Mouse (Mus musculus) 416B (cell line): ENCODE results near the gene Rere.
A peak's percentile ranks its signal among the peaks of the same experiment; 100 is the strongest.

ENCODE experiments used
- DNase-seq: peaks from one replicate; pipeline ENCODE4 v3.0.0; 2011; ENCODE audit warnings: low read depth

Gene Rere

DNA sequence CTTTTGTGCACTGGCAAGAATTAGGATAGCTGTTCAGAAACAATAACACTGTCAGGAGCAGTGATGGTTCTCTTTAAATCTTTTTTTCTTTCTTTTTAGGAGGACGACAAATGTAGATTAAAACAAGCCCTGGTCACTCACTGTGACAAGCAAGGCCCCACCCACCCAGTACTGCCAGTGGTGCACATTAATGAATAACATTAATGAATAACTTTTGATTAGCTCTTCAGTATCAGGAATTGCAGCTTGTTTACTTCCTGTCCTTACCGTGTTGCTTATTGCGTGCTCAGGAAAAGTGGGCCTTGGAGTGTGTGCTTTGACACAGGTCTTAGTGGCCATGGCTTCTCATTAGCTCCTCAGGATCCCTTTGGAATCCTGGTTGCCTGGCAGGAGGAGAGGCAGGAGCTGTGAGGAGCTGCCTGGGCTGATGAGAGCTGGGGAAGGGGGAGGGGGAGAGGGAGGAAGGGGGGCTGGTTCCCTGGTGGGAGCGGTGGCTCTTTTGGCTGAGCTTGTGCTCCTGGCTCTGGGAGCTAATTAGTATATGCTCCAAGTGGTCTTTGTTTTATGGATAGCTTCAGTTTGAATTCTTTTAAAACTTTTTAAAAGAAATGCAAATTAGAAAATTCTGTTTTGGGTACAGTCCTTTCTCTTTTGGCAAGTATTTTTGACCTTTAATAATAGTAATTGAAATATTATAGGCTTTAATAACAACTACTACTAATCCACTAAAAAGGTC is 65.4 kb downstream of the Rere start:
- DNase-seq: no peak

GRCm38 (mm10) chr4:150347387-150347672 is 65.9 kb downstream of the Rere start:
- peak; percentile 45 for DNase-seq

DNA sequence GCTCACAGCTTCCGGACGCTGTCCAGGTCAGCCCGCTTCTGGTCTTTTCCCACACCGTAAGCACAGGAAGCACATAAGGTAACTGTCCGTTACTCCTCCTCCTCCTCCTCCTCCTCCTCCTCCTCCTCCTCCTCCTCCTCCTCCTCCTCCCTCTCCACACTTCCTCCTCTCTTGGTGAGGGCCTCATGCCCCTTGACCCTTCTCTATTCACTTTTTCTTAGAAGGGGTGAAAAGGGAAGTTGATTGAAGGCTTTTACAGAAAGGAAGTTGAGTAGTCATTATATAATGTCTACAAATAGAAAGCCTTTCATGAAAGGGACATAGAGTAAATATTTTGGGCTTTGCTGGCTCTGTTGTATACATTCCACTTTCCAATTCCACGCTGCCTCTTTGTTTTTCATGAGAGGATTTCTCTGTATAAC is 68.2 kb downstream of the Rere start:
- peak; percentile 79 for DNase-seq

DNA sequence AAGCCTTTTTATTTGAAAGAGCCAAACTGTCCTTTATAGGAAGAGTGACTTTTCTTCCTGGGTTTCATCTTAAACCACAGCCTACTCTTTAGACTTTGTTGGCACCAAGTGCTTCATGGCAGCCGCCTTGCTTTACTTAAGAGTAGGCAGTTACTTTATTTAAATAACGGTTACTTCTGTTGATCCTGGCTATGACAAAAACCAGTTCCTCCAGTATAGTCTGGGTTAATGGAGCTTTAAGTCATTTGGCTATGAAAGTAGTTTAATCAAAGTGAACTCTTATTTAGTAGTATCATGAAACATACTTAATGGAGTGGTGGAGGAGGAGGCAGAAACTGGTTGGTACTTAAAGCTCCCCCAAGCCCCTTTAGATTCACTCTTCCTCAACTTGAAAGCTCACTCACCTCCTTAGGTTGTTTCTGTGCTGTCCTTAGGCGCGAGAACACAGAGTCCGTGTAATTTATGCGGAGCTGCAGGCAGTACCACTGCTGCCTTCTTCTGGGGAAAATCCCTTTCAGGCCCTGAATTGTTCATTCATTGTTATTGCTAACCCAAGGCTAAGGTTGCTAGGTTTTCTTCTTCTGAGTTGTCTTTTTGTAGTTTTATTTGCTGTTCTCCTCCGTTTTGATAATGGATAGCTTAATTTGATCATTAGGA is 70.1 kb downstream of the Rere start:
- DNase-seq: no peak

DNA sequence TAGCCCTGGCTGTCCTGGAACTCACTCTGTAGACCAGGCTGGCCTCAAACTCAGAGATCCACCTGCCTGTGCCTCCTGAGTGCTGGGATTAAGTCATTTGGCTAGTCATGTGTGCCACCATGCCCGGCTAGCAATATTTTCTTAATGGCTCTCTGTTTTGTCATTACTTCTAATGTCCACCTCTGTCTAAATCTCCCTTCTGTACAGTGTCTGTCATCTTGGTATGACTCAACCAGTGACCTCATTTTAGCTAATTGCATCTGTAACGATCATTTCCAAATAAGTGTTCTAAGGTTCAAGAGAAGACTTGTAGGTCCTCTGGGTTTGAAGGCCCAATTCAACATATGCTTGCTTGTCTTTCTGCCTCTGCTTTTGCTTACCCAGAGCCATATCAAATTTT is 71.3 kb downstream of the Rere start:
- no peak for DNase-seq

GRCm38 (mm10) chr4:150353376-150353900 is 72.0 kb downstream of the Rere start:
- no peak for DNase-seq

GRCm38 (mm10) chr4:150355801-150356200 is 74.4 kb downstream of the Rere start:
- DNase-seq: no peak

- peak; percentile 25 for DNase-seq
These were observed 80.7 kb downstream of the Rere start for GRCm38 (mm10) chr4:150361986-150362691.

- no peak for DNase-seq
These were observed 81.4 kb downstream of the Rere start for GRCm38 (mm10) chr4:150362858-150363257.

DNA sequence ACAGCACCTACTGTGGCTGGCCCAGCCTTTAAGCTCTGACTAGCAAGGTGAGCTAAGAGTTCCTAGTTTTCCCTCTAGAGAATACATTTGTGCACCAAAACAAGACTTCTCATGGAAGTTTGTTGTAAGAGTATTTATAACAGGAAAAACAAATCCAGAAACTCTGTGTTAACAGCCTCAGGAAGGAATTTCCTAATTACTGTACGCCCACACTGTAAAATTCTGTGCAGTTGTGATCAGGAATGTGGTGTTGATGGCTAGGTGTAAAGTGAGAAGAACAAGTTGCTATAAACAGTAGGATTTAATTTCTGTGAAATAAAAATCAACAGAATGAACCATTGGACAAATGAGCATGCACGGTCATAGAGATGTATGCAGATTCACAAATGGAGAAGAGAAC is 83.3 kb downstream of the Rere start:
- DNase-seq: no peak

DNA sequence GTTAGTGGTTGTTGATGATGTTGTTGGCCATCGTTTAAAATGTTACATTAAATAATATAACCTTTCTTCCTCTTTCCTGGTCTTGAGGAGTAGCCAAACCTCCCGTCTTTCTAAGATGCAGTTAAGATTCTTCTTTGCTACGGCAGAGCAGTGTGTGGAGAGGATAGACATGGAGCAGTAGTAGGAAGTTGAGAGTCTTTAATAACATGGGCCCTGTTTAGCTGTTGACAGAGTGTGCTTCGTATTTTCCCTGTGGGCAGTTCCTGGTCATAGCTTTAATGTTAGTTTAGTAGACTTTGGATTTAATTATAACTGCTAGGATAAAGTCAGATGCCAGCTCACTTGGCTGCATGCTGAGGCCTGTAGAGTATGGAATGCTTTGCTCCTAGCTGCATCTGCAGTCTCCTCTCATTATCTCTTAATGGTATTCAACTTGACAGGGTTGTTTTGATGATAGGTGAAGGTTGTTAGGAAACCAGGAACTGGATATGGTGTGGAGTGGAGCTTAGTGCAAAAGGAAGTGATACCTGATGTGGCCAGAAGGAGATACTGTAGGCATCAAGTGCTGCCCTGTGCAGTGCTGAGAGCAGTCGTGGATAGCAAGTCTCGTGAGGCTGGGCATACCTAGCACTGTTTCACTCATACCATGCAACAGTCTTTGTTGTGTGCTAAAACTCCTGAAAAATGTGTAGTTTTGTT is 85.2 kb downstream of the Rere start:
- DNase-seq: peak; percentile 69

- DNase-seq: peak; percentile 77
These were observed 90.3 kb downstream of the Rere start for GRCm38 (mm10) chr4:150371580-150372380.

DNA sequence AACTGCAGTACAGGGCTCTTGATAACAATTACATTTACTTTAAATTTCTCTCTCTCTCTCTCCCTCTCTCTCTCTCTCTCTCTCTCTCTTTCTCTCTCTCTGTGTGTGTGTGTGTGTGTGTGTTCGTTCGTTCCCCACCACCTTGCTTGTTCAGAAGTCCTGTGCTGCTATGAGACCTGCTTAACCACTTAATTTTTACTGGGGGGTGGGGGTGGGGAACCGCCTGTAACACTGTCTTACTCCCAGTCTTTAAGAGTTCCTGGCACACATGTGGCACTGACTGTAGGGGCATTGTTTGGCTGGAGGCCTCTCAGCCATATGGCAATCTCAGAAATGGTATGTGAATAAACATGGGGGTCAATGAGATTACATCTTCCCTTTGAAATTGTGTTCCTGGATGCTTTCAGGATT is 91.2 kb downstream of the Rere start:
- peak; percentile 51 for DNase-seq

- no peak for DNase-seq
These were observed 92.0 kb downstream of the Rere start for GRCm38 (mm10) chr4:150373111-150374109.

GRCm38 (mm10) chr4:150374651-150375447 is 93.4 kb downstream of the Rere start:
- DNase-seq: no peak

- DNase-seq: no peak
These were observed 94.0 kb downstream of the Rere start for GRCm38 (mm10) chr4:150375448-150375935.

DNA sequence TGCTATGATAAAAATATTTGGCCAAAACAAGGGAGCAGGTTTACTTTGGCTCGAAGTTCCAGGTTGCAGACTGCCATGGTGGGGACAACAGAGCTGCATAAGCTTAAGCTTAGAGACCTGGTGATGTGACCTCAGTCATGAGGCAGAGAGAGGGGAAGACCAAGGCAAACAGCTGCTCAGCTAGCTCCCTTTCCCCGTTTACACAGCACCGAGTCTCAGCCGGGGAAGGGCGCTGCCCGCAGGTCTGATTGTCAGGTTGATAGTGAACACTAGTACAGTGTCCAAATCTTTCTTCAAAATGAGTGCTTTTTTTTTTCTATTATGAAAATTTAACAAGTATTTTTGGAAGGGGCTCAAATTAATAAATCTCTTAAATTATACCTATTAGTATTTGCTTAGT is 97.9 kb downstream of the Rere start:
- no peak for DNase-seq

- peak; percentile 41 for DNase-seq
These were observed 98.3 kb downstream of the Rere start for GRCm38 (mm10) chr4:150379772-150380171.

- no peak for DNase-seq
These were observed 98.8 kb downstream of the Rere start for GRCm38 (mm10) chr4:150380273-150380672.
